Mouse (Mus musculus) forebrain, embryonic 10.5 days (tissue): ENCODE results near the gene Usp2. TPM values are rescaled to one million over a fixed set of nuclear protein-coding genes. Genes with fewer than 3 reads are reported as not detected.

ENCODE experiments used
- DNase-seq: peaks from one replicate; pipeline ENCODE4 v3.0.0-alpha.2; 2017; ENCODE audit warnings: low spot score; ENCODE audit errors: extremely low spot score
- H3K27ac ChIP-seq: fragments of 300-500 bp; sonication (generic); 2 replicates; pipeline ENCODE4 v1.5.1; 2016; ENCODE audit warnings: mild to moderate bottlenecking
- H3K27me3 ChIP-seq: fragments of 300-500 bp; sonication (generic); 2 replicates; pipeline ENCODE4 v1.6.1; 2016; ENCODE audit warnings: mild to moderate bottlenecking; ENCODE audit not compliant: poor library complexity, severe bottlenecking
- H3K36me3 ChIP-seq: fragments of 300-500 bp; sonication (generic); replicated peaks from 2 replicates; pipeline ENCODE4 v1.6.1; 2016; ENCODE audit warnings: mild to moderate bottlenecking, moderate library complexity
- H3K4me1 ChIP-seq: fragments of 300-500 bp; sonication (generic); 2 replicates; pipeline ENCODE4 v1.6.1; 2016
- H3K4me3 ChIP-seq: fragments of 300-500 bp; sonication (generic); 2 replicates; pipeline ENCODE4 v1.5.1; 2016; ENCODE audit warnings: mild to moderate bottlenecking, moderate library complexity
- H3K9me3 ChIP-seq: fragments of 300-500 bp; sonication (generic); 2 replicates; pipeline ENCODE4 v1.6.1; 2016; ENCODE audit warnings: mild to moderate bottlenecking, moderate library complexity
- WGBS: fragments of 180-500 bp; shearing (Covaris S2); methylation state at CpG from one replicate; pipeline ENCODE4 v1.1.7; 2016; 5-methylcytosine and 5-hydroxymethylcytosine counted together
- polyA plus RNA-seq: library from polyadenylated mRNA; unstranded; fragments of >200 nt; fragmentation: Nextera tagmentation; extraction: Ambion mirVana; gene quantifications from 2 replicates; pipeline ENCODE4 v1.2.1, GENCODE M21; 2016

The Usp2 gene
- polyA plus RNA-seq: 12.7 and 12.9 TPM in 2 replicates

DNA sequence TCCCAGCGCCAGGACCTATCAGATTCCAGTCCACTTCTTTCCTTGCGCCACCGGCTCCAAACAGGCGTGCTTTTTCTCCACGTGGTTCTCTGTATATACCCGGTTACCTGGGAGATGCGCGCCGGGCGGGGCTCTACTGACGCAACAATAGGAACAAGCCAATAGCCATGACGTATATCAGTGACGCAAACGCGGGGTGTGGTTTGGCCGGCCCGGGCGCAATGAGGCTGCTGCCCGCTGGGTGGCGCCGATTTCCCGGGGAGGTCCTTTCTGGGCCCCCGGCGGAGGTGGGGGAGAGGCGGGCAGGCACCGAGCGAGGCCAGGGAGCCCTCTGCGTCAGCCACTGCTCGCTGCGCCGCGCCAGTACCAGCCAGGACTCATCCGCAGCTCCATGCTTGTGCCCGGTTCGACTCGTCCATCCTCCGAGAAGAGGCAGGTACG, at the start of gene Usp2:
Gene Usp2, plus strand, starts transcription at position 237 of the 441 bp plus-strand sequence.
- Histone ChIP-seq H3K4me1 (peaks cover 49% of the 10 kb centered on the region), H3K9me3 (no peaks in the 10 kb centered on the region), H3K27ac (peak within 1 kb of the TSS; percentile 78), H3K36me3 (no peaks in the 10 kb centered on the region), H3K4me3 (peak within 1 kb of the TSS; percentile 61), H3K27me3 (peaks cover 32% of the 10 kb centered on the region)
- WGBS: under 1% methylated on average over 38 of the region's 38 CpGs
- peak; percentile 99 for DNase-seq

DNA sequence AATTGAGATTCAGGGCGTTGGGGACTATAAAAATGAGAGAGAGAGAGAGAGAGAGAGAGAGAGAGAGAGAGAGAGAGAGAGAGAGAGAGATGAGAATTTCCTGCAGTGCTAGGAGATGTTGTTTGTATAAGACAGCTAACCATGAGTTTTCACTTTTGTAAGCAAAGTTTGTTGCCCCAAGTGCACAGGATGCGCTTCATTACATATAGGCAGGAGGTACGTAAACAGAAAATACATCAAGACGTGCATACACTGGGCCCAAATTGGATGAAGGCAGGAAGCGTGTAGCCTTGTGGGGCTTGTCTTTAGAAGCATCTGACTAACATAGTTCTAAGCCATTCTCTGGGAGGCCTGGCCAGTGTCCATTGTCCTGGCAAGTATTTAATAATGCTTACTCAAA, 49.0 kb upstream of the Usp2 start:
- Histone ChIP-seq H3K4me3 (no peak overlapping the region), H3K36me3 (no peaks in the 10 kb centered on the region), H3K4me1 (peaks cover 9% of the 10 kb centered on the region; the same call in 1 of the 2 replicates), H3K9me3 (no peaks in the 10 kb centered on the region), H3K27ac (no peak overlapping the region), H3K27me3 (no peaks in the 10 kb centered on the region)
- DNase-seq: no peak
- WGBS: 88% methylated on average over 5 of the region's 5 CpGs

DNA sequence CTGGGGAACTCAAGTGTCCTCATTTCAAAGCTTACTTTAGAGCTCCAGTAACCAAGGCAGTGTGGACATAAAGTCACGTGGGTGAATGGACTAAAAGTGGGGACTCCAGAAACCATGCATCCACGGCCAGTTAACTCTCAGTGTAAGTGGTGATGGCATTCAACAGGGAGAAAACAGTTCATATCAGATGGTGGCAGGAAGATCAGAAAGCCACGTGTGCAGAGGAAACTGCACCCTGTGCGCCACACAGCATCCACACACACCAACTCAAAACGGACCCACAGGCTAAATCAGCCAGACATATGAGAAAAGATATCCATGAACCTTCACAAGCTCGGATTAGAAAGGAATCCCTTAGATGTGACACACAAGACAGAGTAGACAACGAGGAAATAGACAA, 46.8 kb upstream of the Usp2 start:
- 88% methylated on average over 7 of the region's 7 CpGs for WGBS

DNA sequence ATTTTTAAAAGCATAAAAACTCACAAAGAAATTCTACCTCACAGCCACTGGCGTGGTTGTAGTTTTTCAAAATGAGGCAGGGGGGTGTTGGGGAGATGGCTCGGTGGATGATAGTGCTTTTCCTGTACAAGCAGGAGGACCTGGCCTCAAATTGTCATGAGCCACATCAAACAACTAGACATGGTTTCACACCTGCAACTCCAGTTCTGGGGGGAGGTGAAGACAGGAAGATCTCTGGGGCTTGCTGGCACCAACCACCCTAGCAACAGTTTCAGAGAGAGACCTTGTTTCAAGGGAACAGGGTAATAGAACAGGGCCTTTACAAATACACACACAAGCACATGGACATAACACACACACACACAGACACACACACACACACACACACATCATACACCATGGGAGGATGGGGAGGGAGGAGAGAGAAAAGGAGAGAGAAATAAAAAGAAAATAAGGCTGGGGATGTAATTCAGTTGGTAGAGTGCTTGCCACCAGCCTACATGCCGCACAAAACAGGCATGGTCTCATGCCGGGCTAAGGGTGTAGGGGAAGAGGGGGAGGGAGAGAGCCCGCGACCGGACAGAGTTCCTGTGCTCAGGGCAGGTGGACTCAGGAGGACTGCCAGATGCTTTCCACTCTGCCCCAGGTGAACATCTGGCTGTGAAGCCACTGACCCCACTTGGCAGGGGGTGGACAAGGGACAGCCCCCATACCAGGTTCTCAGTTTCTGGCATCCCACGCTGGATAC, 44.5 kb upstream of the Usp2 start:
- Histone ChIP-seq H3K4me3 (no peak overlapping the region), H3K36me3 (no peaks in the 10 kb centered on the region), H3K27me3 (no peaks in the 10 kb centered on the region), H3K9me3 (no peaks in the 10 kb centered on the region), H3K27ac (no peak overlapping the region), H3K4me1 (peaks cover 6% of the 10 kb centered on the region; the same call in 1 of the 2 replicates)
- no peak for DNase-seq
- WGBS: 77% methylated on average over 8 of the region's 8 CpGs

More for the DNA sequence above, 46.8 kb upstream of the Usp2 start:
- H3K9me3 ChIP-seq: no peaks in the 10 kb centered on the region
- no peaks in the 10 kb centered on the region for H3K36me3 ChIP-seq
- no peak overlapping the region for H3K27ac ChIP-seq
- DNase-seq: no peak
- H3K4me1 ChIP-seq: peaks cover 6% of the 10 kb centered on the region; the same call in 1 of the 2 replicates
- H3K4me3 ChIP-seq: no peak overlapping the region
- no peaks in the 10 kb centered on the region for H3K27me3 ChIP-seq

DNA sequence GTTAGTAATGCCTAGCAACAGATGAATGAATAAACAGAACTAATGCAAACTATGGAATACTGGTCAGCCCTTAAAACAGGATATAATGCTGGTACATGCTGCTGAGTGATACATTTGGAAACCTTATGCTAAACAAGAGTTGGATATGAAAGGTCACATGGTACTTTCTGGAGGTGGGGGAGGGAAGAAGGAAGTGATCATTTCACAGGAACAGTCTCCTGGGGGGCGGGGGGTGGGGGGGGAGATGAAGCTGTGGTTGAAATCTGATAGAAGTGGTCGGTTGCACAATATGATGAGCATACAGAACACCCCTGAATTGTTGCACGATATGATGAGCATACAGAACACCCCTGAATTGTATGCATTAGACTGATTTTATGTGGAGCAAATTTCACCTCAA, 42.7 kb upstream of the Usp2 start:
- WGBS: 81% methylated on average over 3 of the region's 3 CpGs
- Histone ChIP-seq H3K4me1 (peaks cover 6% of the 10 kb centered on the region; the same call in 1 of the 2 replicates), H3K27me3 (no peaks in the 10 kb centered on the region), H3K27ac (no peak overlapping the region), H3K36me3 (no peaks in the 10 kb centered on the region), H3K9me3 (no peaks in the 10 kb centered on the region), H3K4me3 (no peak overlapping the region)
- no peak for DNase-seq

DNA sequence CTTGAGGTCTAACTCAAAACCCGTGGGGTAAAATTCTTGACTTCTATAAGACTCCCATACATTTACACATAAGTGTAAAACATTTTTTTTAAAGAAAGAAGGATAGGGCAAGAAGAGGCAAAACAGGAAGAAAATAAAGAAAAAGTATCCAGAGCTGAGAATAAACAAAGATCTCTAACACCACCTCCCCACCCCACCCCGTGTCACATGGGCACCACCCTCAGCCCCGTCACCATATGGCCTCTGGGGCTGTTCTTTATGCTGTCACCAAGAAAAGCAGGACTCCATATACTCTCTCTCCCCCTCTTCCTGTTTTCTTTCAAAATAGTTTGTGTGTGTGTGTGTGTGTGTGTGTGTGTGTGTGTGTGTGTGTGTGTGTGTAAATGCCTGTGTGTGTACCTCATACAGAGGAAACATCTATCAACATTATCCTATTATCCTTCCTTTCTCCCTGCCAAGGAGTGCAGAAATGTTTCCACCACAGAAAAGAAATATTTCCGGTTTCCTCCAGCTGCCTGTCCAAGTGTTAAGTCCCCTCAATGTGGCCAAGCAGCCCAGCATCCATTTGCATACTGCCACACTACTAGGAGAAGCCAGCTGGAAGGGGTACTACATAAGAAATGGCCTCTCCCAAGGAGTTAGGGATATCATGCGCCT, 37.1 kb upstream of the Usp2 start:
- no peaks in the 10 kb centered on the region for H3K36me3 ChIP-seq
- DNase-seq: no peak
- H3K9me3 ChIP-seq: no peaks in the 10 kb centered on the region
- H3K27ac ChIP-seq: no peak overlapping the region
- H3K27me3 ChIP-seq: no peaks in the 10 kb centered on the region
- 77% methylated on average over 5 of the region's 5 CpGs for WGBS
- no peak overlapping the region for H3K4me3 ChIP-seq
- H3K4me1 ChIP-seq: no peaks in the 10 kb centered on the region

DNA sequence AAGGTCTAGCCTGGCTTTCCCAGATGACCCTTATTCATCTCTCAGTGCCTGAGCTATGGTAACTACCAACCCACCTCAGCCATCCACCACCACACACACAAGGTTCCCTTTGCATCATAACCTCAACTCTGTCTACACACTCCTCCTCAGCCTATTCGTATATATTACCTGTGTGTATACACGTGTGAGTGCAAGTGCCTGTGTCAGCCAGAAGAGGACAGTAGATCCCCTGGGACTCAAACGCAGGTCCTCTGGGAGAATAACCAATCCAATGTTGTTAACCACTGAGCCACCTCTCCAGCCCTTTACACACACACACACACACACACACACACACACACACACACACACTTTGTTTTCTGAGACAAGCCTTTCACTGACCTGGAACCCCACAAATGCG, 36.2 kb upstream of the Usp2 start:
- Histone ChIP-seq H3K9me3 (no peaks in the 10 kb centered on the region), H3K4me3 (no peak overlapping the region), H3K4me1 (no peaks in the 10 kb centered on the region), H3K36me3 (no peaks in the 10 kb centered on the region), H3K27me3 (no peaks in the 10 kb centered on the region), H3K27ac (no peak overlapping the region)
- no peak for DNase-seq
- WGBS: 96% methylated on average over 4 of the region's 4 CpGs

DNA sequence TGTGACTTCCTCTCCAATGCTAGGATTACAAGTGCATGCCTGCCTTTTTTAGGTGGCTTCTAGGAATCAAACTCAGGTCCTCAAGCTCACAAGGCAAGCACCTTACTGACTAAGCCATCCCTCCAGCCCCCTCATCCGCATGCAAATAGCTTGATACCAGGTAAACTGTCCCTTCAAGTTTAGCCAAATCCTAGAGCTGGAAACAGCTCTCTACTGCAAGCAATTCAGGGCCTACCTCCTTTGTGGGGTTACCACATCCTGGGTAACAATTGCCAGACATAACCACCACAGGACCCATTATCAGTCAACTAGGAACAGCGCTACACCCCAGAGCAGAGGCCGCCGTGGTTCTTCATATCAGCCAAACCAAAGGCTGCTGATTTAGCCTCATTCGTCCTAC, 35.7 kb upstream of the Usp2 start:
- H3K4me3 ChIP-seq: no peak overlapping the region
- WGBS: 89% methylated on average over 5 of the region's 5 CpGs

DNA sequence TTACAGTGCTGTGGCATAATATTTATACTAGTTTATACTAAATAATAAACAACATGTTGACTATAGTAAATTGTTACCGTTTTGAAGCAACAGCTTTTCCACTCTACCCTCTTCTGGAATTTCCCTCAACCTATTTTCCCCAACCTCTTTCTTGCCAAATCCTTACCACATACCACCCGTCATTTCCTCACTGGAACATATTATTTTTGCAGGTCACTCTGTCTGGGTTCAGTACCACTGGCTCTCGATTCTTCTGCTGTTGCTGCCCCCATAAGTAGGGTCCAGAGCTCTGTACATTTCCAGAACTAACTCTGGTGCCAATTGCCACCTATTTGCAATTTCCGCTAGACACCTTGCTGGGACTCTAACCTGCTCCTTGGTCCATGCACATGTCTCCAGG, 34.9 kb upstream of the Usp2 start:
- no peak overlapping the region for H3K4me3 ChIP-seq
- WGBS: 89% methylated on average over 4 of the region's 4 CpGs
- no peaks in the 10 kb centered on the region for H3K36me3 ChIP-seq
- no peaks in the 10 kb centered on the region for H3K4me1 ChIP-seq
- DNase-seq: no peak
- no peak overlapping the region for H3K27ac ChIP-seq
- no peaks in the 10 kb centered on the region for H3K27me3 ChIP-seq
- H3K9me3 ChIP-seq: no peaks in the 10 kb centered on the region

More for the DNA sequence above, 35.7 kb upstream of the Usp2 start:
- Histone ChIP-seq H3K27me3 (no peaks in the 10 kb centered on the region), H3K9me3 (no peaks in the 10 kb centered on the region), H3K36me3 (no peaks in the 10 kb centered on the region), H3K27ac (no peak overlapping the region), H3K4me1 (no peaks in the 10 kb centered on the region)
- no peak for DNase-seq

DNA sequence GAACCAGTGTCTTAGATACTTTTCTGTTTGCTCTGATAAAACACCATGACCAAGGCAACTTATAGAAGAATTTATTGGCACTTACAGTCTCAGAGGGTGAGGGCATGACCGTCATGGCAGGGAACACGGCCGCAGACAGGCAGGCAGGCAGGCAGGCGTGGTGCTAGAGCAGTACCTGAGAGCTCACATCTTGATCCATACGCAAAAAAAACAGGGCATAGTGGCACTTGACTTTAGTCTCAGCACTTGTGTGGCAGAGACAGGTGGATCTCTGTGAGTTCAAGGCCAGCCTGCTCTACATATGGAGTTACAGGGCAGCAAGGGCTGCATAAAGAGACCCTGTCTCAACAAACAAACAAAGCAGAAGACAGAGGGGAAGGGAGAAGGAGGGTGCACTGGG, 33.5 kb upstream of the Usp2 start:
- H3K9me3 ChIP-seq: no peaks in the 10 kb centered on the region; the same call in 1 of the 2 replicates
- H3K27ac ChIP-seq: no peak overlapping the region
- no peak overlapping the region for H3K4me3 ChIP-seq
- H3K36me3 ChIP-seq: no peaks in the 10 kb centered on the region
- no peaks in the 10 kb centered on the region for H3K27me3 ChIP-seq
- no peak for DNase-seq
- WGBS: 93% methylated on average over 5 of the region's 5 CpGs
- H3K4me1 ChIP-seq: no peaks in the 10 kb centered on the region

DNA sequence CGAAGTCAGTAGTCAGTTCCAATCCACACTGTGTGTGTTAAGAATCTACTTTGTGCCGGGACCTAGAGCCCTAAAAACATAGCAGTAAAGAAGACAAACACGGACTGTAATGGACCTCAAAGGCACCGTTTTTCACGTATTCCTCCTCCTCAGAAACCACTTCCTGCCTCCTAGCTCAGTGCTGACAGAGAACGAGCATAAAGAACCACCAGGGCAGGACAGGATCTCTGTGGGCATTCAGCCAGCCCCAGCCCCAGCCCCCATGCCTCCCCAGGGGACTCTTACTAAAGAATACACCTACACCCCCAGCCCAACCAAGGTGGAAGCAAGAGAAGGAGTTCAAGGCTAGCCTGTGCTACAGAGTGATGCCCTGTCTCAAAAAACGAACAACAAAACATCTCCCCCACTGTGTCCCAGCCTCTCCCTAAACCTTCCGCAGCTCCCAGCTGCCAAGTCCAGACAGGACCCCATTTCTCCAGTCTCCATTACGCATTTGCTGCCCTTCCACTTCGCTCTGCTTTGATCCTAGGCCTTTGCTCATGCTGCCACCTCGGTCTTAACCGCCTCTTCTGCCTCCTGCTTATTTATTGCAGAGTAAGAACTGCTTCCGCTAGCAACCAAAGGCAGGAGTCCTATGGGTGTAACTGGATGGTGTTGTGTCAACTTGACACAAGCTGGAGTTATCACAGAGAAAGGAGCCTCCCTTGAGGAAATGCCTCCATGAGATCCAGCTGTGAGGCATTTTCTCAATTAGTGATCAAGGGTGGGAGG, 32.7 kb upstream of the Usp2 start:
- H3K9me3 ChIP-seq: no peaks in the 10 kb centered on the region; the same call in 1 of the 2 replicates
- no peaks in the 10 kb centered on the region for H3K27me3 ChIP-seq
- H3K4me1 ChIP-seq: no peaks in the 10 kb centered on the region
- no peak for DNase-seq
- no peak overlapping the region for H3K4me3 ChIP-seq
- WGBS: 77% methylated on average over 13 of the region's 13 CpGs
- no peaks in the 10 kb centered on the region for H3K36me3 ChIP-seq
- no peak overlapping the region for H3K27ac ChIP-seq

DNA sequence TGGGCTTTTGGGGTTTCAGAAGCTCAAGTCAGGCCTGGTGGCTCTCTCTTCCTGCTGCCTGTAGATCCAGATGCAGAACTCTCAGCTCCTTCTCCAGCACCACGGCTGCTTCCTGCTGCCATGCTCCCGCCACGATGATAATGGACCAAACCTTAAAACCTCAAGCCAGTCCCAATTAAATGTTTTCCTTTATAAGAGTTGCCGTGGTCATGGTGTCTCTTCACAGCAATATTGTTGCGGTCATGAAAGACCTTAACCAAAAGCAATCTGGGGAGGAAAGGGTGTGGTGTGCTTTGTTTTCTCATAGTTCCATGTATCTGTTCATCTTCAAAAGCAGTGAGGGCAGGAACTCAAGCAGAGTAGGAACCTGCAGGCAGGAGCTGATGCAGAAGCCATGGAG, 29.7 kb upstream of the Usp2 start:
- WGBS: 93% methylated on average over 5 of the region's 5 CpGs
- no peaks in the 10 kb centered on the region for H3K36me3 ChIP-seq
- peaks cover 13% of the 10 kb centered on the region for H3K27me3 ChIP-seq
- no peak overlapping the region for H3K4me3 ChIP-seq
- no peak overlapping the region for H3K27ac ChIP-seq
- no peaks in the 10 kb centered on the region; the same call in 1 of the 2 replicates for H3K9me3 ChIP-seq
- DNase-seq: no peak
- no peaks in the 10 kb centered on the region for H3K4me1 ChIP-seq
